Mouse (Mus musculus): ENCODE measurements around the gene Kcnj10.

GRCm38 (mm10) chr1:172309699-172310398 is 31.2 kb upstream of the Kcnj10 start:
- peak; percentile 43 for TF ChIP-seq POLR2A (IDR thresholded peaks at IDR 0.05; ENCODE audit: low read depth, low read length)
- TF ChIP-seq CTCF (conservative IDR thresholded peaks at IDR 0.05; ENCODE audit: insufficient read depth, insufficient read length, low read depth, low read length): peak; percentile 97
